Mouse (Mus musculus) monocyte, adult 59 days (primary cell): ENCODE measurements around the gene Zfp189. TPM values are rescaled to one million over a fixed set of nuclear protein-coding genes. Genes with fewer than 3 reads are reported as not detected.

ENCODE experiments used
- total RNA-seq, 2 experiments: library from RNA; stranded (reverse); gene quantifications; one replicate each; pipeline ENCODE4 v1.2.4; 2023

The Zfp189 gene
- 1 to 10 TPM; 1.0 to 3.0 TPM for total RNA-seq

GRCm38 (mm10) chr4:49520572-49521340, at the start of gene Zfp189, which contains the start of gene Mrpl50:
Zfp189 (plus strand) TSS chr4:49521176.
Mrpl50 (minus strand) TSS chr4:49521093.

GRCm38 (mm10) chr4:49473435-49474100, 47.4 kb upstream of the Zfp189 start, which contains the start of gene Acnat1:
Acnat1 (minus strand) TSS chr4:49473912.

GRCm38 (mm10) chr4:49506386-49506785, 14.6 kb upstream of the Zfp189 start, which contains the start of gene Baat:
Baat (minus strand) TSS chr4:49506557.

GRCm38 (mm10) chr4:49549383-49549782, 28.4 kb downstream of the Zfp189 start, which contains the start of gene Aldob:
Aldob (minus strand) TSS chr4:49549546.

Other genes starting within 250 kb of the Zfp189 start
- not detected for gene Acnat2, start 113.0 kb upstream of the Zfp189 start, total RNA-seq
- not detected for gene Acnat1, start 47.3 kb upstream of the Zfp189 start, total RNA-seq
- not detected for gene Baat, start 14.6 kb upstream of the Zfp189 start, total RNA-seq
- gene Mrpl50, start 83 bp upstream of the Zfp189 start, total RNA-seq = 1 to 10 TPM; 8.3 to 9.6 TPM
- not detected for gene Aldob, start 28.4 kb downstream of the Zfp189 start, total RNA-seq
- gene Tmem246, start 76.7 kb downstream of the Zfp189 start, total RNA-seq = not detected
- 10 to 100 TPM; 76.3 to 77.0 TPM for gene Rnf20, start 110.8 kb downstream of the Zfp189 start, total RNA-seq
- not detected for gene Ppp3r2, start 160.8 kb downstream of the Zfp189 start, total RNA-seq